Comparison of ENCODE assay signal across 10 mouse cellular contexts in the genomic region with DNA sequence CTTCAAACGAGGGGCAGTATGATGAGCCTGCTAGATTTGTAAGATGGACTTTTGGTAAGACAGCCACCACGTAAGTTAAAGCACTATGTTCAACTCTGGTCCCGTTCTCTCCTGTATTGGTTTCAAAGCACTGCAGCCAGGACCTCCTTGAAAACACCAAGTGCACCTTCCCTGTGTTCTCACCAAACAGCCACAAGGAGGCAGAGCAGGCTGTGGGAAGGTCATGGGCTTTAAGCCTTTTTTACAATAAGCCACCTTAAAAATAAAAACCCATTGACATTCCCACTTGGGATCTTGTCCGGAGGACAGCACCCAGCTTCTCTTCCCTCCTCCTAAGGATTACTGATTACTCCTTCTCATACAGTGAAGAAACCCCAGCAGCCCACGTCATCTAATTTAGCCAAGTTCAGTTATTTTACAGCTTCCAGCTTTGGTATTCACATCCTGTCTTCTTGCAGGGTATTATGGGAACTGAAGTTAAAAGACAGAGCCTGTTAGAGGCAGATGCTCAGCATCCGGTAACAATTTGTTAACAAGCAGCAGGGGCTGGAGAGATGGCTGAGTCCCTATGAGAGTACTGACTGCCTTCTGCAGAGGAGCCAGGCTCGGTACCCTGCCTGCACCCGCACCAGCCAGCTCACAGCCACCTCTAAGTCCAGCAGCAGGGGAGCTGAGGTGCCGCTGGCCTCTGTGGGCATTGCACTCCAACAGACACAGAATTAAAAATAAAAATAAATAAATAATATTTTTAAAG. TPM values are rescaled to one million over a fixed set of nuclear protein-coding genes. Genes with fewer than 3 reads are reported as not detected.
A peak's percentile ranks its signal among the peaks of the same experiment; 100 is the strongest.
DNase-seq lines count a peak whose midpoint lies in the region; ATAC-seq and TF ChIP-seq lines count a peak whose summit lies in the region.
"Had no signal": no experiment of that assay in that cellular context is flagged by ENCODE, and none has a peak within 500 bp of the region (broad histone marks: within the 10 kb centered on the region; RNA-seq: fewer than 3 reads in every experiment).

No protein-coding gene starts in this region.

- ATAC-seq in embryonic facial prominence, embryonic 11.5 days (replicated peaks; ENCODE audit: insufficient number of reproducible peaks, low FRiP score, low TSS enrichment, low read depth), result no peak
- ATAC-seq in midbrain, embryonic 13.5 days, result peak; percentile 69; the same call in 1 of the 2 replicates
- ATAC-seq in liver, embryonic 14.5 days (ENCODE audit: insufficient read depth), result no peak

- no peaks in the 10 kb centered on the region for H3K27me3 ChIP-seq in embryonic facial prominence, embryonic 11.5 days (ENCODE audit: control insufficient read depth, insufficient read depth, low read length)
- no peaks in the 10 kb centered on the region for H3K27me3 ChIP-seq in embryonic facial prominence, embryonic 10.5 days (replicated peaks; ENCODE audit: low read depth, poor library complexity, severe bottlenecking)
- no peaks in the 10 kb centered on the region for H3K27me3 ChIP-seq in midbrain, embryonic 13.5 days
- no peaks in the 10 kb centered on the region for H3K27me3 ChIP-seq in midbrain, embryonic 10.5 days (ENCODE audit: low read depth, poor library complexity, severe bottlenecking)
- no peaks in the 10 kb centered on the region for H3K27me3 ChIP-seq in liver, embryonic 14.5 days (ENCODE audit: control insufficient read depth, insufficient read depth, low read length)
- no peaks in the 10 kb centered on the region for H3K27me3 ChIP-seq in small intestine, adult 2 months (ENCODE audit: control insufficient read depth, insufficient read depth, low read length)

- TF ChIP-seq CTCF in bone marrow macrophage, adult 2 months (IDR thresholded peaks at IDR 0.05; ENCODE audit: low read depth, low read length), result peak; percentile 31; the same call in 1 of the 2 replicates
- peak; percentile 64 for TF ChIP-seq CTCF in liver, embryonic 14.5 days (IDR thresholded peaks at IDR 0.05; ENCODE audit: low read depth)
- peak; percentile 59; the same call in 1 of the 2 replicates for TF ChIP-seq CTCF in small intestine, adult 2 months (IDR thresholded peaks at IDR 0.05; ENCODE audit: extremely low read depth, insufficient read length, insufficient replicate concordance, low read depth, low read length)

- no peak for TF ChIP-seq EP300 in liver, embryonic 14.5 days (IDR thresholded peaks at IDR 0.05; ENCODE audit: low read depth)

- no peak for TF ChIP-seq POLR2A in bone marrow macrophage, adult 2 months (IDR thresholded peaks at IDR 0.05; ENCODE audit: borderline replicate concordance, low read depth, low read length)
- no peak for TF ChIP-seq POLR2A in small intestine, adult 2 months (IDR thresholded peaks at IDR 0.05; ENCODE audit: low read depth, low read length)

- H3K27ac ChIP-seq in embryonic facial prominence, embryonic 11.5 days (replicated peaks; ENCODE audit: low read depth, low read length), result no peak overlapping the region
- no peak overlapping the region for H3K27ac ChIP-seq in embryonic facial prominence, embryonic 10.5 days (replicated peaks)
- H3K27ac ChIP-seq in midbrain, embryonic 13.5 days, result no peak overlapping the region
- H3K27ac ChIP-seq in midbrain, embryonic 10.5 days (replicated peaks), result no peak overlapping the region
- H3K27ac ChIP-seq in bone marrow macrophage, adult 2 months (ENCODE audit: insufficient read depth, low read depth, low read length), result no peak overlapping the region
- H3K27ac ChIP-seq in liver, embryonic 14.5 days, result no peak overlapping the region
- H3K27ac ChIP-seq in small intestine, adult 2 months (ENCODE audit: insufficient read depth, low read depth, low read length), result no peak overlapping the region

- intact Hi-C loops in heart, postnatal 10 days (cut with DNase I), result loop anchor here (1.0 to 2.0 kb wide), 3 partner anchors 133 to 309 kb away; a partner anchor contains a TSS

- no peaks in the 10 kb centered on the region for H3K9me3 ChIP-seq in embryonic facial prominence, embryonic 11.5 days (replicated peaks; ENCODE audit: control insufficient read depth, low read length)
- no peaks in the 10 kb centered on the region for H3K9me3 ChIP-seq in embryonic facial prominence, embryonic 10.5 days
- no peaks in the 10 kb centered on the region for H3K9me3 ChIP-seq in midbrain, embryonic 13.5 days
- H3K9me3 ChIP-seq in midbrain, embryonic 10.5 days (replicated peaks), result no peaks in the 10 kb centered on the region
- H3K9me3 ChIP-seq in liver, embryonic 14.5 days (ENCODE audit: control insufficient read depth, low read length), result no peaks in the 10 kb centered on the region

- H3K4me1 ChIP-seq in embryonic facial prominence, embryonic 11.5 days (ENCODE audit: control insufficient read depth, insufficient read depth, low read length), result no peaks in the 10 kb centered on the region
- no peaks in the 10 kb centered on the region for H3K4me1 ChIP-seq in embryonic facial prominence, embryonic 10.5 days
- H3K4me1 ChIP-seq in midbrain, embryonic 13.5 days (replicated peaks), result no peaks in the 10 kb centered on the region
- H3K4me1 ChIP-seq in midbrain, embryonic 10.5 days, result no peaks in the 10 kb centered on the region
- peaks cover 3% of the 10 kb centered on the region; the same call in 1 of the 2 replicates for H3K4me1 ChIP-seq in bone marrow macrophage, adult 2 months (ENCODE audit: control insufficient read depth, insufficient read depth, low read length)
- no peaks in the 10 kb centered on the region; a peak in 1 of 4 replicates for H3K4me1 ChIP-seq in liver, embryonic 14.5 days (replicated peaks; ENCODE audit: control insufficient read depth in 2 of 2, insufficient read depth in 2 of 2, low read length in 1 of 2)
- no peaks in the 10 kb centered on the region; the same call in 1 of the 2 replicates for H3K4me1 ChIP-seq in small intestine, adult 2 months (ENCODE audit: control insufficient read depth, insufficient read depth, insufficient read length, low read length)

- H3K36me3 ChIP-seq in embryonic facial prominence, embryonic 11.5 days (replicated peaks; ENCODE audit: control insufficient read depth, insufficient read depth, low read depth, low read length), result peaks cover 11% of the 10 kb centered on the region
- H3K36me3 ChIP-seq in embryonic facial prominence, embryonic 10.5 days (replicated peaks), result peaks cover 84% of the 10 kb centered on the region
- H3K36me3 ChIP-seq in midbrain, embryonic 13.5 days, result peaks cover 84% of the 10 kb centered on the region
- H3K36me3 ChIP-seq in midbrain, embryonic 10.5 days, result peaks cover 93% of the 10 kb centered on the region
- peaks cover 9% of the 10 kb centered on the region for H3K36me3 ChIP-seq in liver, embryonic 14.5 days (replicated peaks; ENCODE audit: control insufficient read depth, insufficient read depth, low read depth)
- H3K36me3 ChIP-seq in small intestine, adult 2 months (ENCODE audit: control insufficient read depth, insufficient read depth, low read length), result peaks cover 39% of the 10 kb centered on the region

- H3K9ac ChIP-seq in embryonic facial prominence, embryonic 11.5 days (replicated peaks; ENCODE audit: low read length), result no peak overlapping the region
- no peak overlapping the region for H3K9ac ChIP-seq in midbrain, embryonic 13.5 days (replicated peaks)
- H3K9ac ChIP-seq in liver, embryonic 14.5 days (replicated peaks), result no peak overlapping the region

- H3K4me2 ChIP-seq in embryonic facial prominence, embryonic 11.5 days (ENCODE audit: low read depth, low read length), result no peak overlapping the region
- H3K4me2 ChIP-seq in midbrain, embryonic 13.5 days (replicated peaks), result no peak overlapping the region
- H3K4me2 ChIP-seq in liver, embryonic 14.5 days (ENCODE audit: low read depth), result no peak overlapping the region

- no peak overlapping the region for H3K4me3 ChIP-seq in embryonic facial prominence, embryonic 11.5 days (ENCODE audit: low read depth, low read length)
- no peak overlapping the region for H3K4me3 ChIP-seq in embryonic facial prominence, embryonic 10.5 days
- no peak overlapping the region for H3K4me3 ChIP-seq in midbrain, embryonic 13.5 days (replicated peaks)
- no peak overlapping the region for H3K4me3 ChIP-seq in midbrain, embryonic 10.5 days
- no peak overlapping the region for H3K4me3 ChIP-seq in bone marrow macrophage, adult 2 months (ENCODE audit: insufficient read depth, low read length)
- no peak overlapping the region for H3K4me3 ChIP-seq in liver, embryonic 14.5 days (ENCODE audit: insufficient read depth in 1 of 2, low read depth in 2 of 2, low read length in 2 of 2)
- no peak overlapping the region for H3K4me3 ChIP-seq in small intestine, adult 2 months (ENCODE audit: low read depth, low read length)

- WGBS in embryonic facial prominence, embryonic 11.5 days, result 78% methylated on average over 9 of the region's 9 CpGs
- WGBS in embryonic facial prominence, embryonic 10.5 days, result 81% methylated on average over 9 of the region's 9 CpGs
- 78% methylated on average over 9 of the region's 9 CpGs for WGBS in midbrain, embryonic 13.5 days
- 87% methylated on average over 9 of the region's 9 CpGs for WGBS in midbrain, embryonic 10.5 days
- 81% methylated on average over 9 of the region's 9 CpGs for WGBS in liver, embryonic 14.5 days (ENCODE audit: insufficient replicate concordance)
- WGBS in small intestine, adult 2 months, result 84% methylated on average over 9 of the region's 9 CpGs

- DNase-seq in embryonic facial prominence, embryonic 11.5 days (ENCODE audit: low spot score), result peak; percentile 50
- DNase-seq in embryonic facial prominence, embryonic 10.5 days (ENCODE audit: low spot score), result no peak
- DNase-seq in midbrain, embryonic 10.5 days (ENCODE audit: low spot score), result no peak
- peak; percentile 63 to 72 for DNase-seq in heart, postnatal 10 days
- no peak for DNase-seq in liver, embryonic 14.5 days (ENCODE audit: low read depth in 3 of 3, low spot score in 3 of 3)

RNA-seq across cellular contexts. Expression of a gene that starts 47.6 kb away (rescaled TPM):
- polyA plus RNA-seq in embryonic facial prominence, embryonic 11.5 days (2014; fragmentation: Nextera tagmentation; extraction: Ambion mirVana), result not detected in 2 replicates
- polyA plus RNA-seq in embryonic facial prominence, embryonic 10.5 days (2016; fragmentation: Nextera tagmentation; extraction: Ambion mirVana), result not detected in 2 replicates
- polyA plus RNA-seq in midbrain, embryonic 13.5 days (2015; fragmentation: Nextera tagmentation; extraction: Ambion mirVana), result not detected in 2 replicates
- polyA plus RNA-seq in midbrain, embryonic 10.5 days (2016; fragmentation: Nextera tagmentation; extraction: Ambion mirVana), result not detected in 2 replicates
- polyA plus RNA-seq in bone marrow macrophage, adult 2 months (2012; ENCODE audit: insufficient read depth, insufficient read length, missing spikeins), result not detected in 2 replicates
- total RNA-seq in heart, postnatal 10 days (2021), result not detected
- polyA plus RNA-seq in liver, embryonic 14.5 days (2012; rRNA removed), result not detected in 2 replicates
- polyA plus RNA-seq in liver, embryonic 14.5 days (2014; fragmentation: Nextera tagmentation; extraction: Ambion mirVana), result not detected in 2 replicates
- polyA plus RNA-seq in small intestine, adult 2 months (2012; rRNA removed), result not detected in 2 replicates
- total RNA-seq: ES-E14; gastrocnemius, postnatal 4 days had no signal

Comparison
In these comparisons a context has a peak if more than half of its experiments do, and no peak if none do; other contexts are left out.
1. DNase-seq: peak in embryonic facial prominence, embryonic 11.5 days (single experiment) and heart, postnatal 10 days (2 of 2); none in embryonic facial prominence, embryonic 10.5 days (single experiment), midbrain, embryonic 10.5 days (single experiment) and liver, embryonic 14.5 days (0 of 3).
2. Peak in every context shown above with its lines, with median percentiles within 50 percentile points of each other: CTCF ChIP-seq.